Mouse (Mus musculus): Measurements from ENCODE around the gene Phf24. TPM values are rescaled to one million over a fixed set of nuclear protein-coding genes. Genes with fewer than 3 reads are reported as not detected.

The Phf24 gene
- 0.54 TPM in 1 of 2 replicates, not detected in the other for total RNA-seq (2023)

GRCm38 (mm10) chr4:42916617-42917401 lies at the start of gene Phf24:
Phf24 (plus strand) TSS chr4:42916660.

GRCm38 (mm10) chr4:42874134-42874533 lies 42.3 kb upstream of the Phf24 start, which contains the start of gene Fam205c:
Fam205c (minus strand) TSS chr4:42874234.

GRCm38 (mm10) chr4:42949676-42950051 lies 33.2 kb downstream of the Phf24 start, which contains the start of gene Dnajb5:
Dnajb5 (plus strand) TSS chr4:42949814.

GRCm38 (mm10) chr4:42969304-42969703 lies 52.8 kb downstream of the Phf24 start, which contains the start of gene 1700022I11Rik:
1700022I11Rik (plus strand) TSS chr4:42969604.

Other genes with a start within 250 kb of the Phf24 start
- gene 4930578G10Rik, start 181.1 kb upstream of the Phf24 start, total RNA-seq (2023): not detected in 2 replicates
- gene Ccl19, start 160.1 kb upstream of the Phf24 start, total RNA-seq (2023): not detected in 2 replicates
- gene Ccl21a, start 142.7 kb upstream of the Phf24 start, total RNA-seq (2023): not detected in 2 replicates
- not detected in 2 replicates for gene Fam205a1, start 62.8 kb upstream of the Phf24 start, total RNA-seq (2023)
- not detected in 2 replicates for gene Gm12394, start 59.9 kb upstream of the Phf24 start, total RNA-seq (2023)
- not detected in 2 replicates for gene Fam205c, start 42.4 kb upstream of the Phf24 start, total RNA-seq (2023)
- gene Dnajb5, start 33.2 kb downstream of the Phf24 start, total RNA-seq (2023): 3.6 and 4.7 TPM in 2 replicates
- gene 1700022I11Rik, start 52.9 kb downstream of the Phf24 start, total RNA-seq (2023): not detected in 2 replicates
- 93.8 and 117 TPM in 2 replicates for gene Vcp, start 83.8 kb downstream of the Phf24 start, total RNA-seq (2023)
- 19.9 and 25.0 TPM in 2 replicates for gene Fancg, start 93.8 kb downstream of the Phf24 start, total RNA-seq (2023)
- gene Pigo, start 109.2 kb downstream of the Phf24 start, total RNA-seq (2023): 9.8 and 24.3 TPM in 2 replicates
- 37.9 and 43.3 TPM in 2 replicates for gene Stoml2, start 115.0 kb downstream of the Phf24 start, total RNA-seq (2023)
- gene Fam214b, start 129.6 kb downstream of the Phf24 start, total RNA-seq (2023): 51.8 and 66.6 TPM in 2 replicates
- 0.06 and 0.48 TPM in 2 replicates for gene Unc13b, start 142.3 kb downstream of the Phf24 start, total RNA-seq (2023)

Data from neutrophil, adult 65 days (primary cell).